Mouse (Mus musculus) lung, postnatal 36 days (tissue): ENCODE measurements around the gene Prss45.

Experiments used
- DNase-seq: peaks from one replicate; pipeline ENCODE4 v3.0.0; 2022; ENCODE audit warnings: mixed read lengths

Prss45 gene

DNA sequence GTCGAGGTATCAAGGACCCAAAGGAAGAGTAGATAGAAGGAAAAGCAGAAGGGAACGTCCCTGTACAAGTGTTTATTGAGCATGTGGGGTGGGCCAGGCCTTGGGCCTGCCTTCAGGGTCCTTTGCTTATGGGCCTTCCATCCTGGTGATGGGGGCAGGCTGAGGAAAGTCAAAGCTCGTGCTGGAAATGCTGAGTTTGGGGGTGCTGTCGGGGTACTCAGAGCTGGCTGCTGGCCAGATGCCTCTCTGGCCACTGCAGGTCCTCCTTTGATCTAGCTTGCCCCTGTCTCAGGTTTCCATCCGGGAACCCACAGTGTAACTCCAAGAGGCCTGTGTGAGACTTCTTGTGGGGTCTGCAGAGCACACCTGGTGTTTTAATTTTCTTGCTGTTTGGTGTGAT, 24.1 kb downstream of the Prss45 start:
- no peak for DNase-seq

DNA sequence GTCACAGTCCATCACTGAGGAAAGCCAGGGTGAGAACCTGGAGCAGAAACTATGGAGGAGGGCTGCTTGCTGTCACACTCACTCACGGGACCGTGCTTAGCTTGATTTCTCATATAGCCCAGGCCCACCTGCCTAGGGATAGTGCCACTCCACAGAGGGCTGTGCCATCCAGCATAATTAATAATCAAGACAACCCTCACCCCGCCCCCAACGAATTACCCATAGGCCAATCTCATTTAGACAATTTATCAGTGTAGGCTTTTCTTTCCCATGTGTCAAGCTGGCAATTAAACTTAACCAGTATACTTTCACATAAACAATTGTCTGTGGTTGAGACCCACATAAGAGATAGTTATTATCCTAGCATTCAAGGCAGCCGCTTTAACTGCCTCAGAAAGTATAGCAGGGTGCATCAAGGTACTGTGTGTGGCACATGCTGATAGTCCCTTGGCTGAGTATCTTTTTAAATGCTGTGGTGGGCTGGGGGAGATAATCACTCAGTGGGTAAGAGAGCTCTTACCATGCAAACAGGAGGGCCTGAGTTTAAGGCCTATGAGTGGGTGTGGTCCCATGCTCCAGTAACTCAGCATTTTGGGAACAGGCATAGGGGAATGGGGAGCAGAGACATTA, 24.7 kb downstream of the Prss45 start:
- DNase-seq, result no peak

DNA sequence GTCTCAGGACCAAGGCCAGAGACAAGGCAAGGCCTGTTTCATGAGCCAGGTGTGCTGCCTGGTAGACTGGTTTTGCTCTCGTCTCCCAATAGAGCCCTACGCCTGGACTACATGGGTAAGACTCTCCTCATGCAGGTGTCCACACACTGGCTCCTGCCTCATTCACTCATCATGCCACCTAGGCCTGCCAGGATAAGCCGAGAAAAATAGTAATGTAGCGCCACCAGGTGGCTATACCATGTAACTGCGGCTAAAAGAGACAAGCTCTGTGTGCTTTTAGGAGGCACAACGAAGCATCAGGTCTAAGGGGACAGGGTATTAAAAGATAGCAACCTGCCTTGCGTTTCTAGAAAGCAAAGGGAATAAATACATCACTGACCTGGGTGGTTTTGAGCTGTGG, 36.6 kb downstream of the Prss45 start:
- peak; percentile 74 for DNase-seq

- DNase-seq, result no peak
Observed at GRCm38 (mm10) chr9:110873681-110874659, 39.6 kb downstream of the Prss45 start.

DNA sequence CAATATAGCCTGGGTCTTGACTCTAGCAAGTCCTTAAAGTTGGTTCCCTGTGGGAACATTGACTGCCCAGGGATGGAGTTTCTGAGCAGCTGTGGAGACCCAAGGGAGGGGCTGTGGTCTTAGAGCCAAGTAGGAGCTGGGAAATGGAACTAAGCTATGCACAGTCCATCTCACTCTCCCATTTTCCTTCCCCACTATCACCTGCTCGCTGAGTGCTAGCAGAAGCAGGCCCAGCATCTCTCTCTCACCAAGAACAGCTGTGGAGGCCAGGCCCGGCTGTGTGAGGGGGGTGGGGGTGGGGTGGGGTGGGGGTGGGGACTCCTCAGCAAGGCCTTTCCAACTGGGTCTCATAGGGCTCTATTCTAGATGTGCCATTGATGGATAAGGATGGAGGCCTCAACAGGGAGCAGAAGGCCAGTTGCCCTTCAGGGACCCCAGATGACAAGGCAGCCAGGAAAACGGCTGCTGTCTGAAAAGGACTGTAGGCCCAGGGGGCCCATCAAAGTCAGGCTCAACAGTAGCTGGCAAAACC, 40.3 kb downstream of the Prss45 start:
- no peak for DNase-seq

GRCm38 (mm10) chr9:110875288-110875695, 40.9 kb downstream of the Prss45 start:
- no peak for DNase-seq

- peak; percentile 47 for DNase-seq
Observed at GRCm38 (mm10) chr9:110877353-110877752, 43.0 kb downstream of the Prss45 start.

DNA sequence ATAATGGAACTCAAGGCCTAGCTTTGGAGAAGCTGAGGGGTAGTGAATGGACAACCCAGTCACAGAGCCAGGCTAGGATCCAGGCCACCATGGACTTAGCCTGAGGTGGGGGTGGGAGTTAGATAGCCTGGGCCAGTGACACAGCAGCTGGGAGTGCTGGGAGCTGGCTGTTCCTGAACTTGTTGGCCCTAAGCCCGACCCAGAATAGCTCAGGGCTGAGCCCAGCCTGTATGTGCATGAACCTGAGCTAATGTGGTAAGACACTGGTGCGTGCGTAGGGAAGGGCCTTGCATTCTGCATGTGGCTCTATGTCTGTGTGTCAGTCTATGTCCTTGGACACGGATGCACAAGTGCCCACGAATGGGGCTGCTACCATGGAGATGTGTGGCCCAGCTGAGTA, 43.5 kb downstream of the Prss45 start:
- DNase-seq, result peak; percentile 74

GRCm38 (mm10) chr9:110879191-110879920, 45.0 kb downstream of the Prss45 start, which contains the start of gene Als2cl:
Gene Als2cl (plus strand): TSS chr9:110879870.
- peak; percentile 43 for DNase-seq

GRCm38 (mm10) chr9:110879998-110880561, 45.7 kb downstream of the Prss45 start, which contains the start of gene Tmie:
Gene Tmie (minus strand): TSS chr9:110880113.
- DNase-seq, result peak; percentile 91

DNA sequence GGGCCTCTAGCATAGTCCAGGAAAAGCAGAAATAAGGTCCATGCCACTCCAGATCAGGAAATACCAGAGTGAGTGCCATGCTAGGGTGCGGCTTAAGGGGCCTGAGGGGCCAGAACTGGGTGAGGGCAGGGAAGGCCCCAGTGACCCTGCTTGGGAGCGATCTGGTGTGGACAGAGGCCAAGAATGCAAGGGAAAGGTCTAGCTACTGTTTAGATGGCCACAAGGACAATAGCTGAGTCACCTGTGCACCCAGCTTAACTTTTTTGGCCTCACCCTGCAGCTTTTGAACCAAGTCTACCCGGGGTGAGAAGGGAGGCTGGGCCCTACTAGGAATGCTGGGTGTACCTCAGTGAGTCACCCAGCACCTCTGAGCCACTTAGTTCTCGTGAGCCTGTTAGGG, 46.4 kb downstream of the Prss45 start:
- peak; percentile 78 for DNase-seq

DNA sequence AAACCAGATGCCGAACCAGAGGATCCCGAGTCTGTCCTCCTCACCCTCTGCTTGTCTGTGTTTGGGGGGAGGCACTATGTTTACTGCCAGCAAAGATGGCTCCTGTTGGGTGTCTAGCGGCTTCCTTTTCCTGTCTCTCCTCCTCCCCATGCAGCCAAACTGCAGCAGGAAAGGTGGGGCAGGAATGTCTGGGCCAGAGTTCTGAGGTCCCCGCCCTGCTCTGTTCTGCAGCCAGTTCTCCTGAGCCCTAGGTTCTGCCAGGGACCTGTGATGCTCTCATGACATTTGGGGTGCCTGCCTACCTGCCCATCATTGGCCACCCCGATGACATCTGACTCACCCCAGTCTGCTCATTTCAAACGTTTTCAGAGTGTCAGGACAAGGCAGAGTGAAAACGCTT, 47.6 kb downstream of the Prss45 start:
- peak; percentile 80 for DNase-seq

GRCm38 (mm10) chr9:110887388-110888303, 53.3 kb downstream of the Prss45 start:
- no peak for DNase-seq

DNA sequence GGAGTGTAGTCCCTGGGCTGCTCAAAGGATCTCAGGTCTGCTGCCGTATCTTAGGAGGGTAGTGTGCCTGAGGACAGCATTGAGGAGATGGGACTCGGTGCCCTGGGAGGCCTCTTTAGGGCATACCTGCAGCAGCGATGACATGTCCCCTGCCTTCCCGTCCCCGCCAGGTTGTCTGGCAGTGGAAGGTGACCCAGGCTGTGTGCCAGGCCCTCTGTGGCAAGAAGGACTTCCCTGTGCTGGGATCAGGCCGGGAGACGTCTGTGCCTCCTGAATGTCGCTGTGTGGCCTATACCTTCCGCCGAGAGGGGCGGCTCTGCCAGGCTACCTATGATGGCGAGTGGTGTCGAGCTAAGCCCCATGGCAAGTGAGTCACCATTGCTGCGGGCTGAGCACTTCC, 54.5 kb downstream of the Prss45 start:
- DNase-seq, result no peak

DNA sequence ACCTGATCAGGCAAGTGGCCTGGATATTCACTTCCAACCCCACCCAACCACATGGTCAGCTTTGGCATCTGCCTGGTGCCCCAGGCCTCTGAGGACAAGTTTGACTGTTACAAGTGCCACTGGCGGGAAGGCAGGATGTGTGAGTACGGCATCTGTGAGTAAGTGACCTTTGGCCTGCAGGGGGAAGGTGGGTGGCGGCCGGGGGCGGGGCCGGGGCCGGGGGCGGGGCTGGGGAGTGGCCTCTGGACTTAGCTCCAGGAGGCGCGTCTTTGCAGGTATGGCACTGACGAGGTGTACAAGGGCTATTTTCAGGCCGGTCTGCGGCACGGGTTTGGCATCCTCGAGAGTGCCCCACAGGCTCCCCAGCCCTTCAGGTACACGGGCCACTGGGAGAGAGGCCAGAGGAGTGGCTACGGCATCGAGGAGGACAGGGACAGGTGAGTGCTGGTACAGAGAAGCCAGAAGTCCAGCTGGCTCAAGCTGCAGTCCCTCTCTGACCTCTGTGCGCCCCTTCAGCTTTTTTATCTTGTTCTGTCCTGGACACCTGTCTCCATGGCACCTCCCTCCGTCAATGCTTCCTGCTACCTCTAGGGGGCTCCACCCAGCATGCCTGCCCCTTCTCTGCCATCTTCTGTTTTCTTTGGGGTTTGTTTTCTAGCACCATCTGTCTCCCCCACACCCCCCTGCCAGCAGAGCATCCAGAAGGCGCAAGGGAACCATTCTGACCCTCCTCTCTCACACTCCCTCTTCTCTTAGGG, 55.8 kb downstream of the Prss45 start:
- DNase-seq, result peak; percentile 29
